Mouse (Mus musculus) frontal cortex, postnatal 36 days (tissue): ENCODE measurements around the gene St3gal5.
"Not testable (repeated sequence)": the region's sequence is repeated elsewhere in the genome, so short reads cannot be mapped to it uniquely, and the experiment has no call there.

ENCODE experiments used
- DNase-seq, 2 experiments: peaks; one replicate each; pipeline ENCODE4 v3.0.0; 2022; ENCODE audit warnings: low spot score in 2 of 2

St3gal5 gene

GRCm38 (mm10) chr6:72097181-72097995, at the start of gene St3gal5:
St3gal5 (plus strand) TSS chr6:72097592.
- peak; percentile 86 to 87 for DNase-seq

- peak in 1 of 2 experiments; percentile 12 for DNase-seq
Observed at GRCm38 (mm10) chr6:72048643-72049042, 48.7 kb upstream of the St3gal5 start.

- no peak for DNase-seq
Observed at GRCm38 (mm10) chr6:72049941-72050340, 47.5 kb upstream of the St3gal5 start.

GRCm38 (mm10) chr6:72050827-72051226, 46.6 kb upstream of the St3gal5 start:
- no peak for DNase-seq

GRCm38 (mm10) chr6:72051247-72051646, 46.1 kb upstream of the St3gal5 start:
- no peak for DNase-seq

GRCm38 (mm10) chr6:72051757-72052156, 45.6 kb upstream of the St3gal5 start:
- no peak for DNase-seq

GRCm38 (mm10) chr6:72056548-72056947, 40.8 kb upstream of the St3gal5 start:
- no peak for DNase-seq

- DNase-seq: no peak
Observed at GRCm38 (mm10) chr6:72058398-72058889, 38.9 kb upstream of the St3gal5 start.

GRCm38 (mm10) chr6:72060677-72061076, 36.7 kb upstream of the St3gal5 start:
- not testable (repeated sequence) for DNase-seq

GRCm38 (mm10) chr6:72063718-72064117, 33.7 kb upstream of the St3gal5 start:
- DNase-seq: no peak

GRCm38 (mm10) chr6:72065988-72066387, 31.4 kb upstream of the St3gal5 start:
- DNase-seq: no peak

GRCm38 (mm10) chr6:72068436-72068835, 29.0 kb upstream of the St3gal5 start:
- DNase-seq: no peak

GRCm38 (mm10) chr6:72071281-72071870, 26.0 kb upstream of the St3gal5 start:
- DNase-seq: no peak

- DNase-seq: no peak
Observed at GRCm38 (mm10) chr6:72073781-72074180, 23.6 kb upstream of the St3gal5 start.

- no peak for DNase-seq
Observed at GRCm38 (mm10) chr6:72076512-72076911, 20.9 kb upstream of the St3gal5 start.

- no peak for DNase-seq
Observed at GRCm38 (mm10) chr6:72078178-72078577, 19.2 kb upstream of the St3gal5 start.

GRCm38 (mm10) chr6:72081318-72082024, 15.9 kb upstream of the St3gal5 start:
- no peak for DNase-seq

GRCm38 (mm10) chr6:72087402-72087801, 10.0 kb upstream of the St3gal5 start:
- no peak for DNase-seq

GRCm38 (mm10) chr6:72089865-72090264, 7.5 kb upstream of the St3gal5 start:
- no peak for DNase-seq

- no peak for DNase-seq
Observed at GRCm38 (mm10) chr6:72091007-72091406, 6.4 kb upstream of the St3gal5 start.

GRCm38 (mm10) chr6:72093121-72093520, 4.3 kb upstream of the St3gal5 start:
- no peak for DNase-seq

- DNase-seq: no peak
Observed at GRCm38 (mm10) chr6:72096217-72096616, 1.2 kb upstream of the St3gal5 start.
